Mouse (Mus musculus) testis, adult 2 months (tissue): Measurements from ENCODE around the gene Nmt1.

Experiments used
- CTCF ChIP-seq: fragments of 200-500 bp; IDR thresholded peaks from 2 replicates; pipeline ENCODE4 v1.5.1; 2012; ENCODE audit warnings: low read depth, mild to moderate bottlenecking, inconsistent platforms, low read length, moderate library complexity; ENCODE audit not compliant: control insufficient read depth, insufficient read depth, insufficient replicate concordance
- POLR2A ChIP-seq: fragments of 200-500 bp; IDR thresholded peaks from 2 replicates; pipeline ENCODE4 v1.6.1; 2012; ENCODE audit warnings: low read depth, mild to moderate bottlenecking, inconsistent platforms, low read length, moderate library complexity; ENCODE audit not compliant: control insufficient read depth

GRCm38 (mm10) chr11:103020713-103021335 is 7.2 kb upstream of the Nmt1 start:
- TF ChIP-seq CTCF: no peak
- no peak for TF ChIP-seq POLR2A
